Mouse (Mus musculus): ENCODE results near the gene Tiam1.

The Tiam1 gene

DNA sequence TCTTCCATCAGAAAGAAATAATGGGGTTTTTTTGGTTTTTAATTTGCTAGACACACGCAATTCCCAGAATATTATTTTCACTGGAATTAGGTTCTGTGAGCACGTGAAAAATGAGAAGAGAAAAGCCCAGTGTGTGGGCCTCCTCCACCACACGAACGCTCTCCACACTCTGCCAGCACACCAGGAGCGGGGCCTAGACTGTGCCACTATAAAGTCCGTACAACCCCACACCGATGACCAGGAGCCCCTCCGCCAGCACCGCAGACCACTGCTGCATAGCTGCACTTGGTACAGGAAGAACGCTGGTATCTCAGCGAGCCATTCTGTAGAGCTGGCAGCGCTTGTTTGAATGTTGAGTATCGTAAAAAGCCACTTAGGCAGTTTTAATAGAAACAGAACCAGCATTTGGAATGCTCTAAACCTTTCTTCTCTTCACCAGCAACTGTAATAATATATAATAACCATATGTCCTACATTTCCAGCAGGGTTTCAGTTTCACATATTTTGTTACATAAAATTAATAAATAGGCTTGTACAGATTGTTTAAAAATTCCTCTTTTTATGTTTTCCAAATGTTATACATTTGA is 136.1 kb downstream of the Tiam1 start:
- no peak for DNase-seq (ENCODE audit: low read depth in 1 of 2, low spot score in 2 of 2)

DNA sequence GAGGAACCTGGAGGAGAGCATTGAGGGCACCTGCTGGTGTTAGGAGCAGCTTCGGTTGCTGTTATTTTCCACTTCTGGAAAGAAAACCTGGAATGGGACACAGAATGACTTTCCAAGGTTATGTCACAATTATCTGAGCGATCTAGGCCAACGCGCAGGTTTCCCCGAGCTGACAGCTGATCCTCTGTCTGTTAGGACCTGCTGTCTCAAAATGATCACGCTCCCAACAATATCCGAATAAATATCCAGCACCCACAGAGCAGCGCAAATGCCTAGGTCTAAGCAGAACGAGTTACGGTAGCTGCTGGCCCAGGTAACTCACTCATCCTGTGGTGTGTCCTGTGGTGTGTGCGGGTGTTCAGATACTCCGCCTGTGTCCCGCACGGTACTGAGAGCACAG is 140.0 kb downstream of the Tiam1 start:
- DNase-seq (ENCODE audit: low read depth in 1 of 2, low spot score in 2 of 2): no peak

GRCm38 (mm10) chr16:89995155-89995554 is 148.4 kb downstream of the Tiam1 start:
- DNase-seq (ENCODE audit: low read depth in 1 of 2, low spot score in 2 of 2): no peak

DNA sequence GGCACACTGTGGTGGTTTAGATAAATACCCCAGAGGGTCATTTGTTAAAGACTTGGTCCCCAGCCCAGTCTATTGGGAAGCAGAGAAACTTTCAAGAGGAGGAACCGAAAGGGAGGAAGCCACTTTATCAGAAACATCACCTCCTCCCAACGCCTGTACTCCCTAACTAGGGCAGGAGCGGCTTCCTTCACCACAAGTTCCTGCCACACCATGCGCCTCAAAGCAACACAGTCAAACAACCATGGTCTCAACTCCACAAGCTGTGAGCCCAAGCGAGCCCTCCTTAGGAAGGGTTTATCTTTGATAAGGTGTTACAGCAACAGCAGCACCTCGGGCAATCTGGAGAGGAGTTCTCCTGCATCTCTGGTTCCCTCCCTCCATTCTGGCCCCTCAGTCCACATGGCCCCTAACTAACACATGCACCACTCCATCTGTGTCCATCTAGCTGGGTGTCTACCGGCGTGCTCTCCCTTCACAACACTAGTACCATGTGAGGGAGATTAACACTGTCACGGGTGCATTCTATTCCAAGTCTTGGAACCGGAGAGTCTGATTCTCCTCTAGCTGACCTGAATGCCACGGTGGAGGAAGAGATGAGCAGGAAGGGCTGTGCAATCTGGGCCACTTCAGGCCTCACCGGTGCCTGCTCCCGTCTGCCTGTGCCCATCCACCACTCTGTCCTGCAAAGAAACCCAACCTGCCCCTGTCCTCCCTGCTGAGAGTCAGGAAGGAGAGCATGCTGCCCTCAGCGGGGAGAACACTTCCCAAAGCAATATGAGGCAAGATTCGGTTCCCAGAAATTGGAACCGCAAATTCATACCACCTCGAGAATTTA is 149.4 kb downstream of the Tiam1 start:
- DNase-seq (ENCODE audit: low read depth in 1 of 2, low spot score in 2 of 2): no peak

DNA sequence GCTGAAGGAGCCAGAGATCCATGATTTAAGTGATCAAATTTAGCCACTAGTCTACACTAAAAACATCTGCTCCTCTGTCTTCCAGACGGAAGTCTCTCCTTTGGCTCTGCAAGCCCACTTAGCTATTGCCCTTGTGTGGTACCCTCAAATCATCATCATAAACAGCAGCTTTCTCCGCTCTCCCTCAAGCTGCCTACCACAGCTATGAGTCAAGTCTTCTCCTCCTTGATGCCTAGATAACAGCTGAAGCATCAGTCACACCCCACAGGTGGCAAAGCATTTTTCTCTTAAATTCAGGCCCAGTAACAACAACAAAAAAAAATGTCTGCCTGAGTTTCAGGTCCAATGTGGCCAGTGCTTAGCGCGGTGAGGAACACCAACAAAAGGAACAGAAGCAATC is 150.1 kb downstream of the Tiam1 start:
- DNase-seq (ENCODE audit: low read depth in 1 of 2, low spot score in 2 of 2): no peak

DNA sequence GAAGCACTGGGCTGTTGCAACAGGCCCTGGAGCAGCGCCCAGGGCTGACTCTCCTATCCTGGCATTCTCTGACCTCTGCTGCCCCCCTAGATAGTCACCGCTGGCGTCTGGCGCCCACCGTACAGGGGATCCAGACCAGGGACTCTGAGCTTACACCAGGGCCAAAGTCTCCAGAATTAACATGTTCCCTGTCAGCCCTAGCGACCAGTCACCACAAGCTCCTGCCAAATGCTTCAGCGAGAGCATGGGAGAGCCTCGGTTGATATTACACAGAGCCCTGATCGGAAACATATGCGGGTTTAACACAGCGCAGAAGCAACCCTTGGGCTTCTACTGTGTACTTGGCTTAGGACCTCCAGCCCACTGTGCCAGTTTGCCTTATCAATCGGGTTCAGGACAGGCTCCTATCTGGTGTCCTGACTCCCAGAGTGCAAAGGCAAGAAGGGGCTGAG is 151.8 kb downstream of the Tiam1 start:
- no peak for DNase-seq (ENCODE audit: low read depth in 1 of 2, low spot score in 2 of 2)

DNA sequence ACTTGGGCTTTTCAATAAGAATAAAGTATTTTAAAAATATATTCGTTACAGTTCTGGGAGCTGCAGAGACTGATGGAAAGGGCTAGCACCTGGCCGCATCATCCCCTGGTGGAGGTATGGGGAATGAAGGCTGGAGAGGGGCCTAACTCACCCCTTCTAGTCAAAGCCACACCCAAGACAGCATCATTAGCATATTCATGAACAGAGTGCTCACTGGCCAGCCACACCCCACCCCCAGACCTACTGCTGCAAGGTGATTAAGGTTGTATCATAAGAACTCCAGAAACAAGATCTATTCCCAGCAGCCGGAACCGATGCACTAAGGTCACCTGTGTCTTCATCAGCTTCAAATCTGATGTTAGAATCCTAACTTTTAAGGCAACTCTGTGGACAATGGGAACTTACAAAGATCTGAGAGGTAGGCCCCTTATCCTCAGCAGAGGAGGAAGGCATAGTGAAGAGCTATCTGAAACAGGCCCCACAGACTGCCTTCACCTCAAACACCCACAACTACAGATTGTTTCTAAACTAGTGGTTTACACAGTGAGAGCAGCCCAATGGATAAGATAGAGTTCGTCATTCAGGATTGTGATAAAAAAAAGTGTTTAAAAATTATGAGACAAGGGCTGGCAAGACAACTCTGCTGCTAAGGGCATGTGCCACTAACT is 153.1 kb downstream of the Tiam1 start:
- DNase-seq (ENCODE audit: low read depth in 1 of 2, low spot score in 2 of 2): no peak

GRCm38 (mm10) chr16:89989816-89990215 is 153.8 kb downstream of the Tiam1 start:
- no peak for DNase-seq (ENCODE audit: low read depth in 1 of 2, low spot score in 2 of 2)

GRCm38 (mm10) chr16:89986672-89987362 is 156.8 kb downstream of the Tiam1 start:
- DNase-seq (ENCODE audit: low read depth in 1 of 2, low spot score in 2 of 2): peak in 1 of 2 experiments; percentile 36

- DNase-seq (ENCODE audit: low read depth in 1 of 2, low spot score in 2 of 2): peak in 1 of 2 experiments; percentile 12
Observed at GRCm38 (mm10) chr16:89985702-89986481, 157.7 kb downstream of the Tiam1 start.

GRCm38 (mm10) chr16:89980075-89980744 is 163.4 kb downstream of the Tiam1 start:
- peak; percentile 9 to 39 for DNase-seq (ENCODE audit: low read depth in 1 of 2, low spot score in 2 of 2)

DNA sequence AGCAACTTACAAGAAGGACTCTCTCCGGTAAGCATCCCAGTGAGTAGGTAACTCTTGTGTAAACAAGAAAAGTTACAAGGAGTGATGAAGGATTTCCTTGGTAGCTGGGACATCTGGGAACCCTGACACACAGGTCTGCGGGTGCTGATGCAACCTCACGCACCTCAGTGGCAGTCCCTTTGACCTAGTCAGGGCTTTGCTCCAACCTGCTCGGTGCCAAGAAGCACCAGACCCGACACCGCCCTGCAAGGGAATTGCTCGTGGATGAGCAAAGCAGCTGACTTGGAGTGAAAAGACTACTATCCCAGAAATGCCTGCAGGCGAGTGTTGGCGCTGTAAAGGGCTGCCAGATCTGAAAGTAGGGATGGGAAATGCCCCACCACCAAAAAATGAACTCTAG is 168.1 kb downstream of the Tiam1 start:
- no peak for DNase-seq (ENCODE audit: low read depth in 1 of 2, low spot score in 2 of 2)

GRCm38 (mm10) chr16:89973814-89974712 is 169.5 kb downstream of the Tiam1 start:
- no peak for DNase-seq (ENCODE audit: low read depth in 1 of 2, low spot score in 2 of 2)

- peak in 1 of 2 experiments; percentile 47 for DNase-seq (ENCODE audit: low read depth in 1 of 2, low spot score in 2 of 2)
Observed at GRCm38 (mm10) chr16:89972854-89973487, 170.6 kb downstream of the Tiam1 start.

- DNase-seq (ENCODE audit: low read depth in 1 of 2, low spot score in 2 of 2): no peak
Observed at GRCm38 (mm10) chr16:89972018-89972417, 171.6 kb downstream of the Tiam1 start.

- no peak for DNase-seq (ENCODE audit: low read depth in 1 of 2, low spot score in 2 of 2)
Observed at GRCm38 (mm10) chr16:89968058-89968457, 175.5 kb downstream of the Tiam1 start.

DNA sequence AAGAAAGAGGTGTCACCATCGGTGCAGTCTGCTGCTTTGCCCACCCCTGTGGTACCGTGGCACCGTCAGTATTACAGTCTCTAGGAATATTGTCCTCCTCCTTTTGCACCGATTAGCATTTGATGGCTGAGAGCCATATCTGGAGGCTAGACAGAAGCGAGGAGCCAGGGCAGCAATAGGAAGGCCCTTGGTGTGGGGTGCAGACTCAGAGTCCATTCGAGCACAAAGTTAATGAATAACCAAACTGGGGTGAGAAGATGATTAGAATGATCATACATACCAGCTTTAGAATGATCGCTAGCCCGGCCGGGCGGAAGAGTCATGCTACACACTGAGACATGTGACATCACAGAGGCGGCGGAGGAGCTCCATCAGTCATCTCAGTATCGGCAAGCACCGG is 180.7 kb downstream of the Tiam1 start:
- no peak for DNase-seq (ENCODE audit: low read depth in 1 of 2, low spot score in 2 of 2)

DNA sequence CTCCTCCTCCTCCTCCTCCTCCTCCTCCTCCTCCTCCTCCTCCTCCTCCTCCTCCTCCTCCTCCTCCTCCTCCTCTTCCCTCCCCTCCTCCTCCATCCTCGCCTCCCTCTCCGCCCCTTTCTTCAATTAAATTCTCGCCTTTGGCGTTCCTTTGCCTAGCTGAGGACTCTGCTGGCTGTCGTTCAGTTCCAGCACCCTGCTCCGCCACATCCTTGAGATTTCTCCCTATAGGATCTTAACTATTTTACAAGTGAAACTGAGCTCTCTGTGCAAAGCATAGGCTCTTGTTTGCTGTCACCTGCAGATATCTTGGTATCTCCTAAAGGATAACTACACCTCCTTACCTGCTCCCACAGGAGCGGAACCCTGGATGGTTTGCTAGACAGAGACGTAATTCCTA is 182.7 kb downstream of the Tiam1 start:
- no peak for DNase-seq (ENCODE audit: low read depth in 1 of 2, low spot score in 2 of 2)
